Mouse (Mus musculus) forebrain, postnatal 0 days (tissue): ENCODE data around the gene Ltb4r1. TPM values are rescaled to one million over a fixed set of nuclear protein-coding genes. Genes with fewer than 3 reads are reported as not detected.

ENCODE experiments used
- ATAC-seq: fragments of 200-750 bp; cut with Nextera tagmentation; 2 replicates; pipeline ENCODE4 v1.8.0; 2017; ENCODE audit warnings: mild to moderate bottlenecking, moderate library complexity
- DNase-seq: peaks from one replicate; pipeline ENCODE4 v3.0.0-alpha.2; 2015
- H3K27ac ChIP-seq: fragments of 300-500 bp; sonication (generic); 2 replicates; pipeline ENCODE4 v1.5.1; 2014; ENCODE audit warnings: low read depth, mild to moderate bottlenecking, antibody characterized with exemption, low read length, moderate library complexity, mixed read lengths
- H3K27me3 ChIP-seq: fragments of 300-500 bp; sonication (generic); 2 replicates; pipeline ENCODE4 v1.6.1; 2014; ENCODE audit warnings: mild to moderate bottlenecking, low read length, mixed read lengths; ENCODE audit not compliant: insufficient read depth
- H3K36me3 ChIP-seq: fragments of 300-500 bp; sonication (generic); 2 replicates; pipeline ENCODE4 v1.6.1; 2014; ENCODE audit warnings: mild to moderate bottlenecking, moderate library complexity; ENCODE audit not compliant: insufficient read depth
- H3K4me1 ChIP-seq: fragments of 300-500 bp; sonication (generic); 2 replicates; pipeline ENCODE4 v1.6.1; 2014; ENCODE audit warnings: antibody characterized with exemption; ENCODE audit not compliant: insufficient read depth
- H3K4me2 ChIP-seq: fragments of 300-500 bp; sonication (generic); 2 replicates; pipeline ENCODE4 v1.6.1; 2014; ENCODE audit warnings: low read depth, mild to moderate bottlenecking, moderate library complexity
- H3K4me3 ChIP-seq: fragments of 300-500 bp; sonication (generic); 2 replicates; pipeline ENCODE4 v1.5.1; 2014; ENCODE audit warnings: low read depth, low read length, mixed read lengths
- H3K9ac ChIP-seq: fragments of 300-500 bp; sonication (generic); 2 replicates; pipeline ENCODE4 v1.6.1; 2014; ENCODE audit warnings: mild to moderate bottlenecking
- H3K9me3 ChIP-seq: fragments of 300-500 bp; sonication (generic); 2 replicates; pipeline ENCODE4 v1.6.1; 2016; ENCODE audit warnings: low read length
- CTCF ChIP-seq: sonication (generic); IDR thresholded peaks from 2 replicates; pipeline ENCODE4 v1.5.1; 2016; ENCODE audit warnings: antibody characterized with exemption, control low read depth, low read depth
- WGBS: fragments of 180-500 bp; shearing (Covaris S2); extraction: QIAGEN DNeasy Blood & Tissue Kit; methylation state at CpG from one replicate; pipeline ENCODE4 v1.1.7; 2014; 5-methylcytosine and 5-hydroxymethylcytosine counted together
- polyA plus RNA-seq: library from polyadenylated mRNA; unstranded; fragments of >200 nt; fragmentation: Nextera tagmentation; extraction: Ambion mirVana; gene quantifications from 2 replicates; pipeline ENCODE4 v1.2.1, GENCODE M21; 2015
- total RNA-seq: library from RNA; depleted of rRNA; stranded (reverse); fragments of >200 nt; gene quantifications from 2 replicates; pipeline ENCODE4 v1.2.3, GENCODE M21; 2014

Gene Ltb4r1
- total and polyA plus RNA-seq, 2 experiments from 2014 or later, result 0.48 to 0.90 TPM

- no peak for TF ChIP-seq CTCF
- DNase-seq, result no peak
- Histone ChIP-seq H3K36me3 (no peaks in the 10 kb centered on the region), H3K9me3 (no peaks in the 10 kb centered on the region), H3K4me2 (no peak overlapping the region), H3K4me3 (no peak overlapping the region), H3K9ac (no peak overlapping the region), H3K27me3 (peaks cover 8% of the 10 kb centered on the region), H3K27ac (no peak overlapping the region), H3K4me1 (no peaks in the 10 kb centered on the region)
- WGBS, result 58% methylated on average over 3 of the region's 3 CpGs
- no peak for ATAC-seq
Observed at GRCm38 (mm10) chr14:55777176-55777575, 11.4 kb downstream of the Ltb4r1 start.

DNA sequence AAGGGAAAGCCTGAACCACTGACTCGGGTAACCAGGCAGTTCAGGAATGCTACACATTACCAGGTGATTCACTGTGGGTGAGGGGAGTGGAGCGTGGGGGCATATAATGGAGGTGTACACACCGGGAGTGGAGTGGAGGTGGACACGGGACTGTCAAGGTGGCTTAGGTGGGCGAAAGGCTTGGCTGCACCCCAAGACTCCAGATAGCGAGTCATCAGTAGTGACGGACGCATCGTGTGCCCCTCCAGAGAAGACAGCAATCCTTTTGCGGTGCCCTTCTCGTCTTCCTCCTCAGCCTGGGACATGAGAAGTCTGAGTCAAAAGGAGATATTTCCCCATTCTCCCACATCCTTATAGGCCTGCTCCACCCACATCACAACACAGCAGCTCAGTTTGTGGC is 12.0 kb downstream of the Ltb4r1 start:
- Histone ChIP-seq H3K9me3 (no peaks in the 10 kb centered on the region), H3K27ac (no peak overlapping the region), H3K27me3 (peaks cover 14% of the 10 kb centered on the region), H3K36me3 (no peaks in the 10 kb centered on the region), H3K4me3 (no peak overlapping the region), H3K9ac (no peak overlapping the region), H3K4me1 (no peaks in the 10 kb centered on the region), H3K4me2 (no peak overlapping the region)
- ATAC-seq (no peak), DNase-seq (no peak)
- no peak for TF ChIP-seq CTCF
- WGBS, result 89% methylated on average over 11 of the region's 11 CpGs

DNA sequence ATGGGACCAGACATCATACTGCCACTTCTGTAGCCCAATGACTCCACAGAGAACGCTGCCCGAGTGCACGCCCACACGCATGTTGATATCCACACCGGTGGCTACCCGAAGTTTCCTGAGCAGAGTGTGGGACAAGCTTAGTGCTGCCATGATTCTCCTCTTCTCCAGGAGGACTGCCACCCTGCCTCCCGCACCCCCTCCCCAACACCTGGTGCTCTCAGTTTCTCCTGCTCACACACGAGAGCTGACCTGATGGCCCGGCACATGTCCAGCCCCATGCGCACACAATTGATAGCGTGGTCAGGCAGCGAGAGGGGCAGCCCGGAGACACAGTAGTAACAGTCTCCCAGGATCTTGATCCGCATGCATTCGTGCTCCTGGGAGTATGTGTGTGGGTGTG is 12.9 kb downstream of the Ltb4r1 start:
- H3K9ac ChIP-seq, result no peak overlapping the region
- TF ChIP-seq CTCF, result no peak
- H3K4me1 ChIP-seq, result peaks cover 4% of the 10 kb centered on the region; the same call in 1 of the 2 replicates
- H3K4me2 ChIP-seq, result no peak overlapping the region
- H3K4me3 ChIP-seq, result no peak overlapping the region
- no peak overlapping the region for H3K27ac ChIP-seq
- whole genome bisulfite sequencing, result 94% methylated on average over 15 of the region's 15 CpGs
- H3K9me3 ChIP-seq, result no peaks in the 10 kb centered on the region
- DNase-seq, result no peak
- ATAC-seq, result no peak
- H3K36me3 ChIP-seq, result no peaks in the 10 kb centered on the region
- H3K27me3 ChIP-seq, result peaks cover 23% of the 10 kb centered on the region

DNA sequence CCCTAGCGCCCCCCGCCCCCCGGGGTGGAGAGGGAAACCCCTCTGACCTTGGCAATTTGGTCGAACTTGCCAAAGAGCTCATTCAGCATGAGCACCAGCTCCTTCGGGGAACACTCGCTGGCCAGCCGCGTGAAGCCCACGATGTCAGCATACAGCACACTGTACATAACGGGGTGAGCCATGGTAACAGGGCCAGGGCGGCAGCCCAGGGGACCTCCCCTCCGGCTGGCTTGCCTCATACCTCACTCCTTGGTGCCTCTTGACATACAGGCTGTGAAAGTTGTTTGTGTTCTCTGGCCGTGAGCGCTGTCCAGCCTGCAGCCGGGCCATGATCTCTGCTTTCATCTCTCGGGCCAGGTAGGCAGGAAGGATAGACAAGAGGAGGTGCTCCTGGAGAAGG is 13.9 kb downstream of the Ltb4r1 start:
- ATAC-seq (no peak), DNase-seq (no peak)
- H3K4me2 ChIP-seq, result no peak overlapping the region
- no peak overlapping the region for H3K4me3 ChIP-seq
- H3K9ac ChIP-seq, result no peak overlapping the region
- no peak for TF ChIP-seq CTCF
- no peaks in the 10 kb centered on the region for H3K9me3 ChIP-seq
- H3K27me3 ChIP-seq, result peaks cover 30% of the 10 kb centered on the region
- H3K36me3 ChIP-seq, result no peaks in the 10 kb centered on the region
- WGBS, result 62% methylated on average over 16 of the region's 16 CpGs
- H3K27ac ChIP-seq, result no peak overlapping the region
- peaks cover 7% of the 10 kb centered on the region; the same call in 1 of the 2 replicates for H3K4me1 ChIP-seq

- ATAC-seq (no peak), DNase-seq (no peak)
- Histone ChIP-seq H3K9me3 (no peaks in the 10 kb centered on the region), H3K27ac (no peak overlapping the region), H3K4me3 (no peak overlapping the region), H3K4me1 (peaks cover 7% of the 10 kb centered on the region; the same call in 1 of the 2 replicates), H3K27me3 (peaks cover 41% of the 10 kb centered on the region), H3K9ac (no peak overlapping the region), H3K4me2 (no peak overlapping the region), H3K36me3 (no peaks in the 10 kb centered on the region)
- no peak for TF ChIP-seq CTCF
- WGBS, result 83% methylated on average over 11 of the region's 11 CpGs
Observed at GRCm38 (mm10) chr14:55780736-55781135, 15.0 kb downstream of the Ltb4r1 start.

- H3K27ac ChIP-seq, result no peak overlapping the region
- H3K9ac ChIP-seq, result no peak overlapping the region
- H3K4me2 ChIP-seq, result peak overlapping the region; percentile 4; the same call in 1 of the 2 replicates
- no peaks in the 10 kb centered on the region for H3K9me3 ChIP-seq
- WGBS, result 17% methylated on average over 14 of the region's 14 CpGs
- no peaks in the 10 kb centered on the region for H3K36me3 ChIP-seq
- H3K4me1 ChIP-seq, result peaks cover 7% of the 10 kb centered on the region; the same call in 1 of the 2 replicates
- 0 out of 2 replicates have a peak overlapping the region, but pooled peaks have one; percentile 9 for H3K4me3 ChIP-seq
- TF ChIP-seq CTCF, result peak; percentile 99
- DNase-seq (peak; percentile 86), ATAC-seq (peak; percentile 86)
- H3K27me3 ChIP-seq, result peaks cover 46% of the 10 kb centered on the region
Observed at GRCm38 (mm10) chr14:55781310-55781709, 15.5 kb downstream of the Ltb4r1 start.

DNA sequence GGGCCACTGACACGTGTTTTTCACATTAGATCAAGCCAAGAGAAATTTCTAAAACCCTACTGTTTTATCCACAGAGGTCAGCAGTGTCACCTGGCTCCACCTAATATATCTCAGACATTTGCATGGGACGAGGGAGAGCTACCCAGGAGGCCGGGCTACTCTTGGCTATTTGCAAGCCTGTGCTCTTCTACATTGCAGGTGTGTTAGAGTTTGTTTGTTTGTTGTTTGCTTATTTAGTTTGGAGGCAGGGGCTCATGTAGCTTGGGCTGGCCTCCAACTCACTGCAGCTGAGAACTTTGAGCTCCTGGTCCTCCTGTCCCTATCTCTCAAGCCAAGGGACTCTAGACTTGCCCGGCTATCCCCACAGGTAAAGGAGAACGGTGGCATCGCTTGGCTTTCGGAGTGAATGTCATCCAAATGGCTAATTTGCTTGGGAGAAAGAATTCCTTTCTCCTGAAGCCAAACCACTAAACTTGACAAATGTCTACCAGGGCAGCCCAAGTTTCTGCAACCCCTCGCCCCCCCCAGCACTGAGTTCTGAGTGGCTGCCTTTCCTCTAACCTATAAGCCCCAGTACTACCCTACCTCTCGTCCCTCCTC is 16.7 kb downstream of the Ltb4r1 start:
- Histone ChIP-seq H3K4me1 (peaks cover 7% of the 10 kb centered on the region; the same call in 1 of the 2 replicates), H3K4me3 (no peak overlapping the region), H3K9ac (no peak overlapping the region), H3K36me3 (no peaks in the 10 kb centered on the region), H3K27ac (no peak overlapping the region), H3K27me3 (peaks cover 57% of the 10 kb centered on the region), H3K4me2 (peak overlapping the region; percentile 42; the same call in 1 of the 2 replicates), H3K9me3 (no peaks in the 10 kb centered on the region)
- no peak for TF ChIP-seq CTCF
- DNase-seq, result no peak
- WGBS, result 61% methylated on average over 9 of the region's 9 CpGs
- no peak for ATAC-seq
